Comparison of ENCODE assay signal across 13 mouse cellular contexts in genomic region chr2:4391091-4391490, GRCm38 (mm10).
DNase-seq lines count a peak whose midpoint lies in the region; ATAC-seq and TF ChIP-seq lines count a peak whose summit lies in the region.
"Had no signal": no experiment of that assay in that cellular context is flagged by ENCODE, and none has a peak within 500 bp of the region (broad histone marks: within the 10 kb centered on the region; RNA-seq: fewer than 3 reads in every experiment).

No protein-coding gene starts in this region.

- no peak for TF ChIP-seq CTCF in stomach, postnatal 0 days (IDR thresholded peaks at IDR 0.05; ENCODE audit: low read depth)

- 0 out of 2 replicates have a peak overlapping the region, but pooled peaks have one; percentile 23 for H3K27ac ChIP-seq in embryonic facial prominence, embryonic 12.5 days
- no peak overlapping the region for H3K27ac ChIP-seq in embryonic facial prominence, embryonic 10.5 days (replicated peaks)
- peak overlapping the region; percentile 28; the same call in 1 of the 2 replicates for H3K27ac ChIP-seq in hindbrain, embryonic 15.5 days (replicated peaks)
- H3K27ac ChIP-seq in hindbrain, embryonic 10.5 days = no peak overlapping the region
- peak overlapping the region; percentile 23; the same call in 1 of the 2 replicates for H3K27ac ChIP-seq in stomach, embryonic 14.5 days (ENCODE audit: low read length)
- H3K27ac ChIP-seq in stomach, postnatal 0 days (replicated peaks) = no peak overlapping the region
- H3K27ac ChIP-seq in liver, embryonic 11.5 days (ENCODE audit: low read depth, low read length) = no peak overlapping the region
- H3K27ac ChIP-seq: hindbrain, embryonic 14.5 days; neural tube, embryonic 12.5 days had no signal

- no peaks in the 10 kb centered on the region for H3K27me3 ChIP-seq in embryonic facial prominence, embryonic 12.5 days
- H3K27me3 ChIP-seq in embryonic facial prominence, embryonic 10.5 days (replicated peaks; ENCODE audit: low read depth, poor library complexity, severe bottlenecking) = no peaks in the 10 kb centered on the region
- H3K27me3 ChIP-seq in hindbrain, embryonic 15.5 days = no peaks in the 10 kb centered on the region
- H3K27me3 ChIP-seq in hindbrain, embryonic 10.5 days (ENCODE audit: insufficient read depth, poor library complexity, severe bottlenecking) = no peaks in the 10 kb centered on the region
- no peaks in the 10 kb centered on the region for H3K27me3 ChIP-seq in stomach, embryonic 14.5 days (ENCODE audit: control insufficient read depth, insufficient read depth, low read length)
- no peaks in the 10 kb centered on the region for H3K27me3 ChIP-seq in stomach, postnatal 0 days (ENCODE audit: control insufficient read depth, insufficient read depth, low read length)
- no peaks in the 10 kb centered on the region; the same call in 1 of the 2 replicates for H3K27me3 ChIP-seq in liver, embryonic 11.5 days (replicated peaks; ENCODE audit: control insufficient read depth, insufficient read depth, low read length)
- H3K27me3 ChIP-seq: neural tube, embryonic 12.5 days had no signal

- H3K9ac ChIP-seq in embryonic facial prominence, embryonic 12.5 days = no peak overlapping the region
- no peak overlapping the region for H3K9ac ChIP-seq in hindbrain, embryonic 15.5 days
- H3K9ac ChIP-seq in stomach, embryonic 14.5 days (replicated peaks; ENCODE audit: low read depth, low read length) = no peak overlapping the region
- H3K9ac ChIP-seq in stomach, postnatal 0 days (ENCODE audit: low read length) = no peak overlapping the region
- H3K9ac ChIP-seq in liver, embryonic 11.5 days (ENCODE audit: low read depth, low read length) = no peak overlapping the region
- H3K9ac ChIP-seq: hindbrain, embryonic 14.5 days; liver, postnatal 0 days; neural tube, embryonic 12.5 days had no signal

- no peak for DNase-seq in embryonic facial prominence, embryonic 10.5 days (ENCODE audit: low spot score)
- DNase-seq in hindbrain, embryonic 10.5 days (ENCODE audit: low spot score) = no peak
- DNase-seq in stomach, postnatal 0 days (ENCODE audit: low spot score) = no peak
- DNase-seq in thymus, postnatal 4 days = no peak
- DNase-seq in liver, embryonic 11.5 days (ENCODE audit: low spot score) = no peak
- DNase-seq: cerebellum, adult 11-12 months had no signal

- TF ChIP-seq EP300 in stomach, postnatal 0 days (optimal IDR thresholded peaks at IDR 0.05) = no peak

- H3K4me3 ChIP-seq in embryonic facial prominence, embryonic 12.5 days = no peak overlapping the region
- H3K4me3 ChIP-seq in embryonic facial prominence, embryonic 10.5 days = no peak overlapping the region
- no peak overlapping the region for H3K4me3 ChIP-seq in hindbrain, embryonic 15.5 days
- no peak overlapping the region for H3K4me3 ChIP-seq in hindbrain, embryonic 10.5 days
- no peak overlapping the region for H3K4me3 ChIP-seq in stomach, embryonic 14.5 days (ENCODE audit: low read depth, low read length)
- H3K4me3 ChIP-seq in stomach, postnatal 0 days (ENCODE audit: low read depth, low read length) = no peak overlapping the region
- H3K4me3 ChIP-seq in liver, embryonic 11.5 days (ENCODE audit: low read depth, low read length) = no peak overlapping the region
- H3K4me3 ChIP-seq: neural tube, embryonic 12.5 days had no signal

- H3K36me3 ChIP-seq in embryonic facial prominence, embryonic 12.5 days = no peaks in the 10 kb centered on the region
- H3K36me3 ChIP-seq in embryonic facial prominence, embryonic 10.5 days (replicated peaks) = peaks cover 12% of the 10 kb centered on the region; the same call in 1 of the 2 replicates
- H3K36me3 ChIP-seq in hindbrain, embryonic 15.5 days = no peaks in the 10 kb centered on the region
- H3K36me3 ChIP-seq in hindbrain, embryonic 10.5 days = no peaks in the 10 kb centered on the region
- no peaks in the 10 kb centered on the region for H3K36me3 ChIP-seq in stomach, embryonic 14.5 days (ENCODE audit: control insufficient read depth, insufficient read depth, low read length)
- H3K36me3 ChIP-seq in stomach, postnatal 0 days (ENCODE audit: control insufficient read depth, insufficient read depth, low read length) = no peaks in the 10 kb centered on the region
- no peaks in the 10 kb centered on the region for H3K36me3 ChIP-seq in liver, embryonic 11.5 days (ENCODE audit: control insufficient read depth, insufficient read depth, low read length)
- H3K36me3 ChIP-seq: neural tube, embryonic 12.5 days had no signal

- no peak overlapping the region for H3K4me2 ChIP-seq in embryonic facial prominence, embryonic 12.5 days (replicated peaks)
- H3K4me2 ChIP-seq in hindbrain, embryonic 15.5 days = no peak overlapping the region
- H3K4me2 ChIP-seq in stomach, embryonic 14.5 days (replicated peaks; ENCODE audit: low read depth, low read length) = no peak overlapping the region
- no peak overlapping the region for H3K4me2 ChIP-seq in stomach, postnatal 0 days (replicated peaks; ENCODE audit: low read depth)
- no peak overlapping the region for H3K4me2 ChIP-seq in liver, embryonic 11.5 days
- H3K4me2 ChIP-seq: hindbrain, embryonic 14.5 days; neural tube, embryonic 12.5 days had no signal

- ATAC-seq in embryonic facial prominence, embryonic 12.5 days (ENCODE audit: insufficient number of reproducible peaks, insufficient read depth, low FRiP score, low TSS enrichment) = no peak
- no peak for ATAC-seq in hindbrain, embryonic 15.5 days (ENCODE audit: low FRiP score, low read depth)
- no peak for ATAC-seq in stomach, embryonic 14.5 days (ENCODE audit: insufficient number of reproducible peaks, insufficient read depth, low FRiP score, low read depth)
- ATAC-seq in stomach, postnatal 0 days (ENCODE audit: low FRiP score, low TSS enrichment) = no peak
- ATAC-seq in liver, embryonic 11.5 days (replicated peaks; ENCODE audit: low FRiP score) = no peak
- ATAC-seq: liver, postnatal 0 days; midbrain, embryonic 16.5 days had no signal

- WGBS in embryonic facial prominence, embryonic 12.5 days = 80% methylated on average over 4 of the region's 4 CpGs
- WGBS in embryonic facial prominence, embryonic 10.5 days = 84% methylated on average over 4 of the region's 4 CpGs
- 83% methylated on average over 4 of the region's 4 CpGs for WGBS in hindbrain, embryonic 15.5 days
- 86% methylated on average over 4 of the region's 4 CpGs for WGBS in hindbrain, embryonic 10.5 days
- WGBS in stomach, embryonic 14.5 days = 81% methylated on average over 4 of the region's 4 CpGs
- 78% methylated on average over 4 of the region's 4 CpGs for WGBS in stomach, postnatal 0 days
- 63% methylated on average over 4 of the region's 4 CpGs for WGBS in liver, embryonic 11.5 days

- H3K9me3 ChIP-seq in embryonic facial prominence, embryonic 12.5 days = 0 out of 2 replicates have a peak, but pooled peaks cover 3% of the 10 kb centered on the region
- no peaks in the 10 kb centered on the region for H3K9me3 ChIP-seq in embryonic facial prominence, embryonic 10.5 days
- no peaks in the 10 kb centered on the region for H3K9me3 ChIP-seq in hindbrain, embryonic 15.5 days
- peaks cover 5% of the 10 kb centered on the region for H3K9me3 ChIP-seq in hindbrain, embryonic 10.5 days
- H3K9me3 ChIP-seq in stomach, embryonic 14.5 days (ENCODE audit: control insufficient read depth, low read depth, low read length) = no peaks in the 10 kb centered on the region
- H3K9me3 ChIP-seq in stomach, postnatal 0 days (ENCODE audit: control insufficient read depth, low read length) = no peaks in the 10 kb centered on the region
- no peaks in the 10 kb centered on the region; the same call in 1 of the 2 replicates for H3K9me3 ChIP-seq in liver, embryonic 11.5 days (ENCODE audit: control insufficient read depth, low read length)
- H3K9me3 ChIP-seq: neural tube, embryonic 12.5 days had no signal

- H3K4me1 ChIP-seq in embryonic facial prominence, embryonic 12.5 days = peaks cover 18% of the 10 kb centered on the region
- peaks cover 27% of the 10 kb centered on the region for H3K4me1 ChIP-seq in embryonic facial prominence, embryonic 10.5 days
- H3K4me1 ChIP-seq in hindbrain, embryonic 15.5 days (replicated peaks) = peaks cover 6% of the 10 kb centered on the region; the same call in 1 of the 2 replicates
- peaks cover 36% of the 10 kb centered on the region for H3K4me1 ChIP-seq in hindbrain, embryonic 10.5 days (replicated peaks)
- H3K4me1 ChIP-seq in stomach, embryonic 14.5 days (ENCODE audit: control insufficient read depth, insufficient read depth, low read length) = peaks cover 9% of the 10 kb centered on the region; the same call in 1 of the 2 replicates
- no peaks in the 10 kb centered on the region for H3K4me1 ChIP-seq in stomach, postnatal 0 days (replicated peaks; ENCODE audit: control insufficient read depth, insufficient read depth)
- H3K4me1 ChIP-seq in liver, embryonic 11.5 days (replicated peaks; ENCODE audit: control insufficient read depth, insufficient read depth, low read length) = 0 out of 2 replicates have a peak, but pooled peaks cover 2% of the 10 kb centered on the region

Comparison
In these comparisons a context has a peak if more than half of its experiments do, and no peak if none do; other contexts are left out.
1. H3K27ac ChIP-seq: peak in embryonic facial prominence, embryonic 12.5 days (single experiment), hindbrain, embryonic 15.5 days (single experiment) and stomach, embryonic 14.5 days (single experiment); none in embryonic facial prominence, embryonic 10.5 days (single experiment), hindbrain, embryonic 10.5 days (single experiment), stomach, postnatal 0 days (single experiment) and liver, embryonic 11.5 days (single experiment).